Mouse (Mus musculus) intestine, embryonic 14.5 days (tissue): ENCODE measurements around the gene Myo15. TPM values are rescaled to one million over a fixed set of nuclear protein-coding genes. Genes with fewer than 3 reads are reported as not detected.
"Not testable (repeated sequence)": the region's sequence is repeated elsewhere in the genome, so short reads cannot be mapped to it uniquely, and the experiment has no call there.

ENCODE experiments used
- ATAC-seq: fragments of 200-750 bp; cut with Nextera tagmentation; replicated peaks from 2 replicates; pipeline ENCODE4 v1.8.0; 2017; ENCODE audit warnings: low read depth, moderate number of reproducible peaks, moderate TSS enrichment, moderate library complexity; ENCODE audit not compliant: low FRiP score, low TSS enrichment
- DNase-seq: peaks from one replicate; pipeline ENCODE4 v3.0.0-alpha.2; 2018; ENCODE audit warnings: low spot score
- H3K27ac ChIP-seq: fragments of 300-500 bp; sonication (generic); 2 replicates; pipeline ENCODE4 v1.5.1; 2014; ENCODE audit warnings: low read depth, mild to moderate bottlenecking, control low read depth
- H3K27me3 ChIP-seq: fragments of 300-500 bp; sonication (generic); replicated peaks from 2 replicates; pipeline ENCODE4 v1.6.1; 2014; ENCODE audit warnings: low read length, control low read depth; ENCODE audit not compliant: control insufficient read depth, insufficient read depth
- H3K36me3 ChIP-seq: fragments of 300-500 bp; sonication (generic); 2 replicates; pipeline ENCODE4 v1.6.1; 2014; ENCODE audit warnings: low read length, control low read depth; ENCODE audit not compliant: control insufficient read depth, insufficient read depth
- H3K4me1 ChIP-seq: fragments of 300-500 bp; sonication (generic); replicated peaks from 2 replicates; pipeline ENCODE4 v1.6.1; 2014; ENCODE audit warnings: low read length, control low read depth, mixed read lengths; ENCODE audit not compliant: control insufficient read depth, insufficient read depth
- H3K4me2 ChIP-seq: fragments of 300-500 bp; sonication (generic); 2 replicates; pipeline ENCODE4 v1.6.1; 2014; ENCODE audit warnings: low read length
- H3K4me3 ChIP-seq: fragments of 300-500 bp; sonication (generic); 2 replicates; pipeline ENCODE4 v1.5.1; 2014; ENCODE audit warnings: low read depth, low read length, control low read depth, mixed read lengths
- H3K9ac ChIP-seq: fragments of 300-500 bp; sonication (generic); 2 replicates; pipeline ENCODE4 v1.6.1; 2014; ENCODE audit warnings: mild to moderate bottlenecking, low read length
- H3K9me3 ChIP-seq: fragments of 300-500 bp; sonication (generic); 2 replicates; pipeline ENCODE4 v1.6.1; 2016; ENCODE audit warnings: low read length, control low read depth; ENCODE audit not compliant: control insufficient read depth
- WGBS: fragments of 180-500 bp; shearing (Covaris S2); extraction: QIAGEN DNeasy Blood & Tissue Kit; methylation state at CpG from one replicate; pipeline ENCODE4 v1.1.7; 2014; 5-methylcytosine and 5-hydroxymethylcytosine counted together
- polyA plus RNA-seq: library from polyadenylated mRNA; unstranded; fragments of >200 nt; fragmentation: Nextera tagmentation; extraction: Ambion mirVana; gene quantifications from 2 replicates; pipeline ENCODE4 v1.2.1, GENCODE M21; 2014

Gene Myo15
- 0.07 and 0.32 TPM in 2 replicates for polyA plus RNA-seq

DNA sequence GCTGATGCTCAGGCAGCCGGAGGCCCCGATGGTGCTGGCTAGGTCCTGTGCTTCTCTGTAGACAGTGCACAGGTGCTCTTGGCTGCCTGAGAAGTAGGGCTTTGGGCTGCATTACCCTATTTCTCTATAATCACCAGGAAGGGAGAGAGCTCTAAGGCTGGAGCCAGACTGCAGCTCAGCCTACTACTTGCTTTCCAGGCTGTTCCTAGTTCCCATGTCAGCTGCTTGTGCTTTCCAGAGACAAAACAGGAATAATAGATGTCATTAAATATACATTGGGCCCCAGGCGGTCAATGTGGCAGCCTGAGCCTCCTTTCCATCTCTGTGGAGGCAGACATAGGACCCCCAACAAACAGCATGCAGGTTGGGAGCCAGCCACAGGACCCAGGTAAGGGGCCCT is at the start of gene Myo15:
Gene Myo15, plus strand, starts transcription at position 301 of the 400 bp plus-strand sequence.
- H3K27me3 ChIP-seq = no peaks in the 10 kb centered on the region
- 90% methylated on average over 3 of the region's 3 CpGs for WGBS
- no peak within 1 kb of the TSS for H3K4me2 ChIP-seq
- no peak within 1 kb of the TSS for H3K4me3 ChIP-seq
- H3K27ac ChIP-seq = no peak within 1 kb of the TSS
- peaks cover 57% of the 10 kb centered on the region for H3K36me3 ChIP-seq
- ATAC-seq (no peak), DNase-seq (no peak)
- H3K4me1 ChIP-seq = no peaks in the 10 kb centered on the region
- H3K9me3 ChIP-seq = no peaks in the 10 kb centered on the region
- no peak within 1 kb of the TSS for H3K9ac ChIP-seq

DNA sequence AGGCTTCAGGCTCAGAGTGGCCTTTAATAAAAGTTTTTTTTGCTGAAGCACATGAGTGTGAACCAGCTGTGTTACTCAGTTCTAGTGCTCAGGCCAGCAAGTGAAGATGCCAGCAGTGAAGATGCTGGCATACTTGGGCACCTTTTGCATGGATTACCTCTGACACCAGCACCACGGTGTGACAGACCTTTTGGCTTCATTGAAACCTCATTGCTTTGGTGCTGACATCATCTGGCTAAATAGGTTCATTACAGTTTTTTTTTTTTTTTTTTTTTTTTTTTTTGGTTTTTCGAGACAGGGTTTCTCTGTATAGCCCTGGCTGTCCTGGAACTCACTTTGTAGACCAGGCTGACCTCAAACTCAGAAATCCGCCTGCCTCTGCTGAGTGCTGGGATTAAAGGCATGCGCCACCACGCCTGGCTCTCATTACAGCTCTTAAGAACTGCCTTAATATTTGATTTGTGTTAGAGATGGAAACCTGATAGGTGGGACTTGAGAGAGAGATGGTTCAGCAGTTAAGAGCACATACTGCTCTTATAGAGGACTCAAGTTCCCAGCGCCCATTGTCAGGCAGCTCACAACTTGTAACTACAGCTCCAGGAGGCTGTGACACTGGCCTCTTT is 47.0 kb upstream of the Myo15 start:
- Histone ChIP-seq H3K4me2 (no peak overlapping the region), H3K9me3 (no peaks in the 10 kb centered on the region), H3K9ac (no peak overlapping the region), H3K27ac (no peak overlapping the region), H3K36me3 (peaks cover 17% of the 10 kb centered on the region), H3K4me3 (no peak overlapping the region), H3K4me1 (peaks cover 11% of the 10 kb centered on the region), H3K27me3 (no peaks in the 10 kb centered on the region)
- DNase-seq = no peak
- 73% methylated on average over 5 of the region's 6 CpGs for WGBS
- no peak for ATAC-seq

GRCm38 (mm10) chr11:60423006-60423405 is 46.1 kb upstream of the Myo15 start:
- Histone ChIP-seq H3K4me1 (peaks cover 10% of the 10 kb centered on the region), H3K9me3 (no peaks in the 10 kb centered on the region), H3K36me3 (peaks cover 25% of the 10 kb centered on the region), H3K4me2 (no peak overlapping the region), H3K27me3 (no peaks in the 10 kb centered on the region), H3K27ac (no peak overlapping the region), H3K9ac (no peak overlapping the region), H3K4me3 (no peak overlapping the region)
- WGBS = 59% methylated on average over 1 of the region's 1 CpGs
- DNase-seq = no peak
- ATAC-seq = no peak

- no peak overlapping the region for H3K4me2 ChIP-seq
- ATAC-seq = no peak
- DNase-seq = no peak
- no peaks in the 10 kb centered on the region for H3K4me1 ChIP-seq
- WGBS = 89% methylated on average over 1 of the region's 1 CpGs
- no peaks in the 10 kb centered on the region for H3K27me3 ChIP-seq
- no peak overlapping the region for H3K4me3 ChIP-seq
- H3K36me3 ChIP-seq = peaks cover 36% of the 10 kb centered on the region
- H3K9me3 ChIP-seq = no peaks in the 10 kb centered on the region
- no peak overlapping the region for H3K27ac ChIP-seq
- no peak overlapping the region for H3K9ac ChIP-seq
Observed at GRCm38 (mm10) chr11:60426417-60426816, 42.7 kb upstream of the Myo15 start.

GRCm38 (mm10) chr11:60427628-60428027 is 41.5 kb upstream of the Myo15 start:
- Histone ChIP-seq H3K27ac (no peak overlapping the region), H3K9ac (no peak overlapping the region), H3K4me1 (no peaks in the 10 kb centered on the region), H3K4me2 (no peak overlapping the region), H3K4me3 (no peak overlapping the region), H3K36me3 (peaks cover 43% of the 10 kb centered on the region), H3K27me3 (no peaks in the 10 kb centered on the region), H3K9me3 (no peaks in the 10 kb centered on the region)
- 89% methylated on average over 3 of the region's 3 CpGs for WGBS
- DNase-seq = no peak
- ATAC-seq = no peak

DNA sequence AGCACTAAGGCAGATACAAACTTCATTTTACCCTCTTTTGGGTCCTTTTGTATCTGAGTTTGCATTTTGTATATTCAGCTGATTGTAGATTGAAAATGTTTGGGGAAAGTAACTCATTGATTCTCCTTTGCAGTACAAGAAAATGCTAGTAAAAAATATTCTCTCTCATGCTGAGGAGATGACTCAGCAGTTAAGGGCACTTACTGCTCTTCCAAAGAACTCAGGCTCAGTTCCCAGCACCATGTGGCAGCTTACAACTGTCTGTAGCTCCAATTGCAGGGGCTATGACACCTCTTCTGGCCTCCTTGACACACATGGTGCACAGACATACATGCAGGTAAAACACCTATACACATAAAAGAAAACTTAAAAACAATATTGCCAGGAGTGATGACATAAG is 35.6 kb upstream of the Myo15 start:
- Histone ChIP-seq H3K4me1 (no peaks in the 10 kb centered on the region), H3K4me3 (no peak overlapping the region)
- DNase-seq = no peak

GRCm38 (mm10) chr11:60435133-60435532 is 34.0 kb upstream of the Myo15 start:
- Histone ChIP-seq H3K4me1 (no peaks in the 10 kb centered on the region), H3K27ac (no peak overlapping the region), H3K36me3 (peaks cover 74% of the 10 kb centered on the region), H3K4me2 (no peak overlapping the region), H3K9ac (no peak overlapping the region), H3K9me3 (no peaks in the 10 kb centered on the region), H3K4me3 (no peak overlapping the region), H3K27me3 (no peaks in the 10 kb centered on the region)
- WGBS = 100% methylated on average over 1 of the region's 1 CpGs
- DNase-seq (no peak), ATAC-seq (no peak)

More for the DNA sequence above, 35.6 kb upstream of the Myo15 start:
- H3K27me3 ChIP-seq = no peaks in the 10 kb centered on the region
- no peak overlapping the region for H3K27ac ChIP-seq
- no peak overlapping the region for H3K9ac ChIP-seq
- no peaks in the 10 kb centered on the region for H3K9me3 ChIP-seq
- H3K4me2 ChIP-seq = no peak overlapping the region
- ATAC-seq = no peak
- peaks cover 69% of the 10 kb centered on the region for H3K36me3 ChIP-seq

DNA sequence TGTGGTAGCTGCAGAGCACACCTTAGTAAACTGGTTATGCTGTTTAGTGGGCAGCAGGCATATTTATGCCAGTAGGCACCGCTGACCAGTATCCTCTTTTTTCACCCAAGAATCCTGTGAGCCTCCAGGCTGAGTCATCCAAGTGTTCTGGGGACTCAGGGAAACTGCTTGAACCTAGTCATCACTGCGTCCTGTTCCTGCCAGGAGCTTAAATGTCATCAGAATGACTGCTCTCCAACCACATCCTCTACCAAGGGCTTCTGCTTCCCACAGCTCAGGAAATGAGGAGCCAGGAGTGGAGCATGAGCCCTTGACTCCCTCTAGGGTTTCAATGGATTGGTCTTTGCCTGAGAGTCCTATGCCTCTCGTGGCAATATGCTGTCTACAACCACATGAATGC is 32.5 kb upstream of the Myo15 start:
- Histone ChIP-seq H3K9me3 (no peaks in the 10 kb centered on the region), H3K27me3 (no peaks in the 10 kb centered on the region), H3K27ac (no peak overlapping the region), H3K4me3 (no peak overlapping the region), H3K4me2 (no peak overlapping the region), H3K9ac (no peak overlapping the region), H3K36me3 (peaks cover 82% of the 10 kb centered on the region), H3K4me1 (no peaks in the 10 kb centered on the region)
- ATAC-seq (no peak), DNase-seq (no peak)
- 89% methylated on average over 3 of the region's 3 CpGs for WGBS

DNA sequence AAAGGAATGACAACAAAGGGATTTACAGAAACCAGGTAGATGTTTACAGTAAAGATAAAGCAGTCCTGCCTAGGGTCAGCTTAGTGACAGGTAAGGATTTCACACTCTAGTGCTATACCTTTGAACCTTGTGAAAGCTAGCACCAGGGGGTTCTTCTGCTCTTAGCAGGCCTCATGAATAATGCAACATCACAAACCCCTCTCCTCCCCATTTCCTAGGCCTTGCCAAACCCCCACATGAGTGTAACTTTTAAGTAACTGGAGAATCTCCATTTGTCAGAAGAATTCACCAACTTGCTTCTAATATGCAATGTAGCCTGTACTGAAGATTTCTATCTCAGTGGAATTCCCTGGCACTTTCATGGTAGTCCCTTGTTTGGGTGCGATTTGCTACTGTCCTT is 29.5 kb upstream of the Myo15 start:
- not testable (repeated sequence) for H3K27me3 ChIP-seq, DNase-seq, H3K27ac ChIP-seq, H3K4me1 ChIP-seq, H3K4me2 ChIP-seq, ATAC-seq, H3K4me3 ChIP-seq, H3K9me3 ChIP-seq, H3K9ac ChIP-seq
- 17% methylated on average over 1 of the region's 1 CpGs for WGBS
- peaks cover 88% of the 10 kb centered on the region for H3K36me3 ChIP-seq
